Mouse (Mus musculus): ENCODE data around the gene Dhh.

Gene Dhh

GRCm38 (mm10) chr15:98871070-98871915, 27.0 kb downstream of the Dhh start, which contains the start of gene Kmt2d:
Gene Kmt2d, minus strand, starts transcription at chr15:98871204.
- DNase-seq, result no peak

- no peak for DNase-seq
Measured at GRCm38 (mm10) chr15:98870179-98871069, 27.9 kb downstream of the Dhh start.

GRCm38 (mm10) chr15:98869342-98870178, 28.8 kb downstream of the Dhh start:
- DNase-seq, result no peak

- DNase-seq, result no peak
Measured at GRCm38 (mm10) chr15:98868346-98869063, 29.8 kb downstream of the Dhh start.

GRCm38 (mm10) chr15:98867321-98867720, 31.0 kb downstream of the Dhh start:
- DNase-seq, result peak; percentile 75

GRCm38 (mm10) chr15:98866501-98866900, 31.8 kb downstream of the Dhh start:
- DNase-seq, result no peak

- DNase-seq, result no peak
Measured at GRCm38 (mm10) chr15:98865771-98866170, 32.6 kb downstream of the Dhh start.

GRCm38 (mm10) chr15:98864951-98865350, 33.4 kb downstream of the Dhh start:
- DNase-seq, result no peak

GRCm38 (mm10) chr15:98863451-98863958, 34.8 kb downstream of the Dhh start:
- DNase-seq, result no peak

- DNase-seq, result no peak
Measured at GRCm38 (mm10) chr15:98861701-98862410, 36.5 kb downstream of the Dhh start.

GRCm38 (mm10) chr15:98860921-98861320, 37.4 kb downstream of the Dhh start:
- DNase-seq, result no peak

GRCm38 (mm10) chr15:98859319-98860043, 38.9 kb downstream of the Dhh start:
- no peak for DNase-seq

- DNase-seq, result no peak
Measured at GRCm38 (mm10) chr15:98854214-98854613, 44.1 kb downstream of the Dhh start.

- no peak for DNase-seq
Measured at GRCm38 (mm10) chr15:98853161-98853937, 45.0 kb downstream of the Dhh start.

GRCm38 (mm10) chr15:98852733-98853132, 45.6 kb downstream of the Dhh start:
- no peak for DNase-seq

GRCm38 (mm10) chr15:98852071-98852470, 46.3 kb downstream of the Dhh start:
- DNase-seq, result no peak

GRCm38 (mm10) chr15:98851229-98851818, 47.0 kb downstream of the Dhh start:
- no peak for DNase-seq

- no peak for DNase-seq
Measured at GRCm38 (mm10) chr15:98850668-98851067, 47.7 kb downstream of the Dhh start.

GRCm38 (mm10) chr15:98849956-98850600, 48.3 kb downstream of the Dhh start:
- no peak for DNase-seq

All from layer of hippocampus, adult 9-11 months (tissue).